Mouse (Mus musculus): ENCODE results near the gene Fam98a.

Fam98a gene

DNA sequence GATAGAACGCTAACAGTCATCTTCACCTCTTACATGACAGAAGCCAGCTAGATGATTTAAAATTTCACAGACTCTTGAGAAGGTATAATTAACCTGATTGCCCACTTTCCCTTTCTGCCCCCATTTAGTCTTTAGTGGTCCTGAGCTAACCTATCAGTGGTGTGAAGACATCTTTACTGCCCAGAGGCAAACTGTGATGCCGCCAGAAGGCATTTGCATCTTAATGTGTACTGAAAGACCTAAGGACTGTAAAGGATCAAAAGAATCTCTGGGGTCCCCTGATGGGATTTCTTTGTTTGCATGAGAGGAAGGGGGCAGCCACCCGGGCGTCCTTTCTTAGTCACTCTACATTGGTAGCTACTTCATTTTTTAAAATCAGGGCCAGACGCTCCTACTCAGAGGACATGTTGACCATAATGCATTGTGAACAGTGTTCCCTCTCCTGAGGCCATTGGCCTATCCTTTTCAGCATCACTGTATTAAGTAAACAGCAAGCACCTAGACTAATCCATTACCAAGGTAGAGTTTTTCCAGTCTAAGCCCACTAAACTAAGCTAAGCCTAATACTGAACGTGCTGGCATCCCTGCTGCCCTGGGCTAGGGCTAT is 30.4 kb downstream of the Fam98a start:
- DNase-seq: no peak

DNA sequence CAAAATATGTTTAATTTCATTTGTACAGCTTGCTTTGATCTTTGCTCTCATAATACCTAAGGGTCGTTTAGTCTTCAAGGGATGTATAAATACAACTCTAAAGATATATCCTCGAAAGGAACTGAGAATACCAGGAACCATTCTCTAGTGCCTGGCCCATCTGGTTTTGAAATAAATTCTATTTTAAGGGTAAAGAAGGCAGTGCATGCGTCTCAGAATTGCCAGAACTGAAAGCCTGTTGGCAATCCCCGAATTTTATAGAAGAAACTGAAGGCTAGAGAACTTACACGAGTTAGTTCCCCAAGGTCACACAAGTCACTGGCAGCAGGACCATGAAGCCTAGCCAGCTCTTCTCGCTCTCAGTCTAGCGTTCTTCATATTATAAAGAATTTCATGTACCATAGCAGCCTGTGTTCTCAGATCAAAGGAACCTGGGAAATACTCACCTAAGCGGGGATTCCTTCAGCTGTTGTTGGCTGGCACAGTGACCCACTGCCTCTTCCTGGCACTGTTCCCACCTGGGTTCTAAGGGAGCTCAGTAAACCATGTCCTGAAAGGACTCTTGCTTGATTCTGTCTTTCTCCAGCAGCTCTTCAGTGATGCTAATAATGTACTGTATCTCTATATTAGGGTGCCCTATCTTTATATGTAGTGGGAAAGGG is 32.4 kb downstream of the Fam98a start:
- no peak for DNase-seq

DNA sequence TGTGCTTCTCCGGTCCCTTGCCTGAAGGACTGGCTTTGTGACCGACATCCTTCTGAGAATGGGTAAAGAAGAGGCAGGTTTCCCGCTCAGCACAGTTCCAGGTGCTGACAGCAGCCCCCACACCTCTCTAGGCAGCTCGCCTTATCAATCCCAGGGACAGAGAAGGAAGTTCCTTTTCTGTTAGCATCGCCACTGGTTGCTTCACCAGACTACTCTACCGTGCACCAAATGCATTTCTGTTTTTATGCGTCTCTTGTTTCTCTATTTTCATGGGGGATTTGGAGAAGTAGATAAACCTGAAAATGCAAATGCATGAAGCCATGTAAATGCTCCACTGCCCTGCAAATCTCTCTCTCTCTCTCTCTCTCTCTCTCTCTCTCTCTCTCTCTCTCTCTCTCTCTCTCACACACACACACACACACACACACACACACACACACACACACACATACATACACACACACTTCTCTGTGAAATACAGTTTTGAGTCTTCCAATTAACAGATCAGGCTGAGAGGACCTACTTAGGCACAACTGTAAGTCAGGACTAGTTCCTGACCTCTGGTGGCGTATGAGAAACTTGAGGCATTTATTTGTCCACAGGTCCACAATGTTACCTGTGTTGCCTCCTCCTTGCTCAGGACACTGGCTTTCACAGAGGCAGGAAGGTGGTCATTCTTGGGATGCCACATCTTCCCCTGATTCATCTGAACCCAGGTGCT is 33.4 kb downstream of the Fam98a start:
- DNase-seq: no peak

DNA sequence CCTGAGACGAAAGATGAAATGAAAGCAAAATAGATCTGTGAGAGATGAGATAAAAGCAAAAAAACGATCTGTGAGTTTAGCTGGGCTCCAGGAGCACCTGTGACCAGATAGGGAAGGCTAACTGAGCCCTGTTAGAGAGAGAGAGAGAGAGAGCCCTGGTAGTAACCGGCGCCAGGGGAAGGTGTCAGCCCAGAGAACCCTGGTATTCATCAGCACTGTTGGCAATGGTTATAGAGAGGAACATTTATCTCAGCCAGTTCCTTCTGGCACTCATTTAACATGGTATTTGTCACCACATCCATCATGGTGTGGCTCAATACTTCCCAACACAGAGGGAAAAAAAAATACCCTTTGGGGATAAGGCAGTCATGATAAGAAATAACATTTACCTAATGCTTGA is 35.2 kb downstream of the Fam98a start:
- DNase-seq: no peak

DNA sequence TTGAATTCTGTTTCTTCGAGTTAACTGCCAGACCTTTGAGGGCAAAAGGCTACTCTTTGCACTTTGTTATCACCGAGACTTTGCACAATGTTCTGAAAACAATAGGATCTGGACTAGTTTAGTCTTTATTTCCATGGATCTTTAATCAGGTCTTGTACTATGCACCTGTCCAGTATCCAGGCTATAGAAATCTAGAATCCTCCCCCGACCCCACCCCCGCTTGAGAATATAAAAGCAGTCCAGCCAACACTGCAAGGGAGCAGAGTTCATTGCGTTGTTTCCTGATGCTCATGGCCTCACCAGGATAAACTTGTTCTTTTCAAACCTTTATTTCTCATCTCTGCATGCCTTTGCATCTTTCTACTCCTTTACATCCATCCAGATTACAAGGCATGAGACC is 42.5 kb downstream of the Fam98a start:
- no peak for DNase-seq

DNA sequence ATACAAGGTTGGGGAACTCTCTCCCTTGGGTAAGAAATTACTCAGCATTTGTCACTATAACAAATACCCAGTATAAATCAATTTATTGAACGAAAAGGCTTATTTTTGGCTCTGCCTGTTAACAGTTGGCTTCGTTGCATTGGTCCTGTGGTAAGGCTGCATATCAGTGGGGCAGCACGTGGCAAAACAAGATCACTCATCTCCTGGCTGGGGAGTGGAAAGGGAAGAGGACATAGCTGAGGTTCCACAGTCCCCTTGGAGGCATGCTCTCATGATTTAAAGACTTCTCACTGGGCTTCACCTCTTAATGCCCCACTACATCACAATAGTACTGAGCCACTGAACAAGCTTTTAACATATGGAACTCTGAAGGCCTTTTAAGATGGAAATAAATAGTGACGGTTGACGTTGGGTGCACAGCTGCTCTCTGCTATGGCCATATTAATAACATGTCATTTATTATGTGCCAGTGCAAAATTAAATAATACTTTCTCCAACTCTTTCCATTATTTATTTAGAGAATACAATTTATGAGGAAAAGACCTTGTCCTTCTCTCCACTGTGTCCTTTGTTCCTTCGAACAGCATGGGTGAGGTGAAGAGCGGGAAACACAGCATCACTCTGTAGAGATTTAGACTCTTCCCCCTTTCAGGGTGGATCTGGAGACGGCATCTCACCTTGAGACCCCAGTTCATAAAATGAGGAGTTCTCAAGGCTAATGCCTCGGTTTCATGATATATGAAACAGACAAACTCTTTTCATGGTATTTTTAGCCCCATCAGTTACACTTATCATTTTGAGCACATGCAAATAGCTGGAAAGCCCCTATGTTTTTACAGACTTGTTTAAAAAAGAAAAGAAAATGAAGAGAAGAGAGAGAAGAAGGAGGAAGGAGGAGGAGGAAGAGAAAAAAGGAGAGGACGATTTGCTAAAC is 44.8 kb downstream of the Fam98a start:
- DNase-seq: no peak

DNA sequence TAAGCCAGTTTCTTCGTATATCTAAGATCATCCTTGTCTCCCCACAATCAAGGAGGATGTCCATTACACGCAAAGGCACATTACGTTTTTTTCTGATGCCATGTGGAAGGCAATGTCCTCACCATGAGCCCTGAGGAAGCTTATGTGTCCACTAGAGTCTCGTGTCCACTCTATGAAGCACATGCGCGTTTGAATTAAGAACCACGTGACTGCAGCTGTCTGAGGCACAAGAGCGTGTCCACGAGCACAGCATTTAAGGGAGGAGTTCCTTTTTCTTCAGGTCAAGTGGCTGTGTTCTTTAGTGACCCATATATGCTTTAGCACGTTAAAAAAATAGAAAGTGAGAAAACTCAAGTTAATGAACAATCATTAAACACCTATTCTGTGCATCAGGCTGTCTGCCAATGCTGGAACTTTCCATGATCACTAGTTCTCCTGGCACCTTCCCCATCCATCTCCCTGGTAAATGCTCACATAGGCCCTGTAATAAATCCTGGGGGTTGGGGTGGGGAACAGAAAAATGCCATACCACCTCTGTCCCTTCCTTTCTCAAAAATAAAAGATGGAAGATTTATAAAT is 45.6 kb downstream of the Fam98a start:
- peak; percentile 18 for DNase-seq

DNA sequence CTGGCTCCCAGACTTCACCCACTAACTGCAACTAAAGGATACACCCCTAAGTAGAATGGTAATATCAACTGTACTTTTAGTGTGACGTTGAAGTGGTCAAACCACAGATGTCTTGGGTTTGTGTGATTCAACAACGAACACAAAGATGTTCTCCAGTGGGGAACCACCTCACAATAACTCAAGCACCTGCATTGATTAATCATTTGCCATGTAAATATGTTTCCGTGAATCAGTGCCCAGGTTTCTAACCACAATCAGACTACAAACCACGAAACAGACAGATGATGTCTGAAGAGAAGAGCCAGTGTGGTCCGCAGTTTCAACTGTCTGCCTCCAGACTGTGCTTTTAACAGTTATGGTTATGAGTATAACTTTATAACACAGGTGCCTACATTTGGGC is 46.7 kb downstream of the Fam98a start:
- no peak for DNase-seq

DNA sequence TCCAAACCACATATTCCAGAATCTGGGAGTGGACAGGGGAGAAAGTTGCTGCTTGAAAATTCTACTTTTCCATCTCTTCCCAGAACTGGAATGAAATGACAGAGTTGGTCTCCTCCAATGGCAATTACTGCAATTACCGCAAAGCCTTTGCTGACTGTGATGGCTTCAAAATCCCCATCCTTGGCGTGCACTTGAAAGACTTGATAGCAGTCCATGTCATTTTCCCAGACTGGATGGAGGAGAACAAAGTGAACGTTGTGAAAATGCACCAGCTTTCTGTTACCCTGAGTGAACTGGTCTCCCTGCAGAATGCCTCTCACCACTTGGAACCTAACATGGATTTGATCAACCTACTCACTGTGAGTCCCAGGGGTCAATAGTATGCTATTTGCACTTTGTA is 48.7 kb downstream of the Fam98a start:
- no peak for DNase-seq

DNA sequence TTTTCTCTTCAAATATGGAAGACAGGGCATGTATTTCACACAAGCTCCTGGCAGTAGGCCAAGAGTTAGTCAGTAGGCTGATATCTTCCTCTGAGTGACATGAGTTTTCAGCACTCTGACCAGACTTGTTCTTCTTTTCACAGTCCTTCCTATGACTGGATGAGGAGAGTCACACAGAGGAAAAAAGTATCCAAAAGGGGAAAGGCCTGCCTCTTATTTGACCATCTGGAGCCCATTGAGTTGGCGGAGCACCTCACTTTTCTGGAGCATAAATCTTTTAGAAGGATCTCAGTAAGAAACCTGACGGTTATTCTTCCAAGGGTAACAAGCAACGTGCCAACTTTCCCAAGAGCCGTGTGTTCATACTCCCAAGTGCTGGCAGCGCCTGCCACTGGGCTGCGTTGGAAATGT is 53.5 kb downstream of the Fam98a start:
- DNase-seq: no peak

DNA sequence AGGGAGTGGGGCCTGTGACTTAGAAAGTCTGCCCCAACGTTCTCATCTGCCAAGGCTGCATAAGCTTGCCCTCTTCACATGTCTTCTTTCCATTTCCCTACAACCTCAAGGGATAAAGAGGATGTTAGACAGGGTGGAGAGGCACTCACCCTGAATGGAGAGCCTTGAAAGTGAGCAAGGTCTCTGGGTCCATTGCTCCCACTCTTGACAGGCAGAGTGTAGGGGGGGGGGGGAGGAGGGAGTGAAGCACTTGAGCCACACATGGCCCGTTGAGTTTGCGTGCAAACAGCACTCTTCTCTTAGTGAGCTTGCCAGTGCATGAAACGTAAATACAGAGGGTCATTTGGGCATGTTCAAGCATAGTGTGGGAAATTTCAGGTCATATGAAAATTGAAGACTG is 56.5 kb downstream of the Fam98a start:
- no peak for DNase-seq
